Mouse (Mus musculus): ENCODE measurements at regions not wholly inside any gene's neighbourhood (a gene's known extent, or its start where the extent isn't known, plus 50 kb on each side); places are given as distances from the start of the nearest gene placed in this dataset.

- TF ChIP-seq CTCF (IDR thresholded peaks at IDR 0.05; ENCODE audit: extremely low read depth, insufficient read depth, insufficient read length, insufficient replicate concordance) (no peak), POLR2A (IDR thresholded peaks at IDR 0.05; ENCODE audit: low read depth, low read length) (no peak)
Measured at GRCm38 (mm10) chr17:68161107-68161506, 112.5 kb upstream of the L3mbtl4 start.
